In genomic region chr7:127875627-127876001, GRCm38 (mm10) we compare ENCODE assay signal across 8 mouse cellular contexts. TPM values are rescaled to one million over a fixed set of nuclear protein-coding genes. Genes with fewer than 3 reads are reported as not detected.
A peak's percentile ranks its signal among the peaks of the same experiment; 100 is the strongest.
DNase-seq lines count a peak whose midpoint lies in the region; ATAC-seq and TF ChIP-seq lines count a peak whose summit lies in the region.

No protein-coding gene starts in this region.

- peak overlapping the region; percentile 98 for H3K9ac ChIP-seq in forebrain, embryonic 13.5 days
- peak overlapping the region; percentile 96 for H3K9ac ChIP-seq in liver, embryonic 16.5 days (ENCODE audit: low read depth, low read length)
- peak overlapping the region; percentile 97 for H3K9ac ChIP-seq in neural tube, embryonic 12.5 days
- H3K9ac ChIP-seq in stomach, postnatal 0 days (ENCODE audit: low read length), result peak overlapping the region; percentile 94

- peaks cover 49% of the 10 kb centered on the region for H3K36me3 ChIP-seq in forebrain, embryonic 13.5 days (ENCODE audit: poor library complexity, severe bottlenecking)
- peaks cover 25% of the 10 kb centered on the region for H3K36me3 ChIP-seq in liver, embryonic 16.5 days (ENCODE audit: control insufficient read depth, insufficient read depth)
- peaks cover 32% of the 10 kb centered on the region for H3K36me3 ChIP-seq in neural tube, embryonic 12.5 days
- peaks cover 18% of the 10 kb centered on the region for H3K36me3 ChIP-seq in stomach, postnatal 0 days (ENCODE audit: control insufficient read depth, insufficient read depth, low read length)

- no peaks in the 10 kb centered on the region for H3K27me3 ChIP-seq in forebrain, embryonic 13.5 days
- H3K27me3 ChIP-seq in liver, embryonic 16.5 days (ENCODE audit: control insufficient read depth, insufficient read depth, low read depth, low read length), result no peaks in the 10 kb centered on the region
- H3K27me3 ChIP-seq in neural tube, embryonic 12.5 days (replicated peaks), result no peaks in the 10 kb centered on the region
- H3K27me3 ChIP-seq in stomach, postnatal 0 days (ENCODE audit: control insufficient read depth, insufficient read depth, low read length), result no peaks in the 10 kb centered on the region

- no peaks in the 10 kb centered on the region for H3K9me3 ChIP-seq in forebrain, embryonic 13.5 days (replicated peaks)
- peaks cover 22% of the 10 kb centered on the region for H3K9me3 ChIP-seq in liver, embryonic 16.5 days (replicated peaks; ENCODE audit: control insufficient read depth, low read length)
- H3K9me3 ChIP-seq in neural tube, embryonic 12.5 days, result no peaks in the 10 kb centered on the region
- H3K9me3 ChIP-seq in stomach, postnatal 0 days (ENCODE audit: control insufficient read depth, low read length), result no peaks in the 10 kb centered on the region

- peaks cover 29% of the 10 kb centered on the region for H3K4me1 ChIP-seq in forebrain, embryonic 13.5 days
- H3K4me1 ChIP-seq in liver, embryonic 16.5 days (ENCODE audit: control insufficient read depth, low read depth, low read length), result peaks cover 23% of the 10 kb centered on the region
- peaks cover 25% of the 10 kb centered on the region for H3K4me1 ChIP-seq in neural tube, embryonic 12.5 days
- 0 out of 2 replicates have a peak, but pooled peaks cover 3% of the 10 kb centered on the region for H3K4me1 ChIP-seq in stomach, postnatal 0 days (replicated peaks; ENCODE audit: control insufficient read depth, insufficient read depth)

- peak overlapping the region; percentile 90 for H3K4me2 ChIP-seq in forebrain, embryonic 13.5 days
- peak overlapping the region; percentile 88 for H3K4me2 ChIP-seq in liver, embryonic 16.5 days (ENCODE audit: low read depth, low read length)
- H3K4me2 ChIP-seq in neural tube, embryonic 12.5 days (replicated peaks), result peak overlapping the region; percentile 87
- peak overlapping the region; percentile 68 for H3K4me2 ChIP-seq in stomach, postnatal 0 days (replicated peaks; ENCODE audit: low read depth)

- no peak for TF ChIP-seq EP300 in stomach, postnatal 0 days (optimal IDR thresholded peaks at IDR 0.05)

- peak; percentile 86 for ATAC-seq in cerebellum, adult (ENCODE audit: insufficient number of reproducible peaks, low FRiP score, low TSS enrichment)
- peak; percentile 95 for ATAC-seq in forebrain, embryonic 13.5 days
- ATAC-seq in liver, embryonic 16.5 days (ENCODE audit: low read depth), result peak; percentile 71
- ATAC-seq in neural tube, embryonic 12.5 days (ENCODE audit: low FRiP score, low read depth), result peak; percentile 95
- ATAC-seq in stomach, postnatal 0 days (ENCODE audit: low FRiP score, low TSS enrichment), result peak; percentile 90

- under 1% methylated on average over 43 of the region's 43 CpGs for WGBS in forebrain, embryonic 13.5 days
- WGBS in liver, embryonic 16.5 days (ENCODE audit: insufficient replicate concordance), result under 1% methylated on average over 38 of the region's 43 CpGs
- WGBS in neural tube, embryonic 12.5 days, result under 1% methylated on average over 43 of the region's 43 CpGs
- WGBS in stomach, postnatal 0 days, result 1% methylated on average over 37 of the region's 43 CpGs

- no peak for TF ChIP-seq CTCF in stomach, postnatal 0 days (IDR thresholded peaks at IDR 0.05; ENCODE audit: low read depth)

- peak overlapping the region; percentile 100 for H3K27ac ChIP-seq in forebrain, embryonic 13.5 days
- H3K27ac ChIP-seq in liver, embryonic 16.5 days (ENCODE audit: low read length), result peak overlapping the region; percentile 96
- H3K27ac ChIP-seq in neural tube, embryonic 12.5 days, result peak overlapping the region; percentile 94
- H3K27ac ChIP-seq in stomach, postnatal 0 days (replicated peaks), result peak overlapping the region; percentile 97

- intact Hi-C loops in heart, postnatal 10 days (cut with DNase I), result loop anchor here (2.0 to 5.0 kb wide), 2 partner anchors 33 to 73 kb away; partner anchors contain the start of gene Hsd3b7

- peak overlapping the region; percentile 88 for H3K4me3 ChIP-seq in forebrain, embryonic 13.5 days
- H3K4me3 ChIP-seq in liver, embryonic 16.5 days (ENCODE audit: low read depth, low read length), result peak overlapping the region; percentile 92
- H3K4me3 ChIP-seq in neural tube, embryonic 12.5 days, result peak overlapping the region; percentile 94
- peak overlapping the region; percentile 97 for H3K4me3 ChIP-seq in stomach, postnatal 0 days (ENCODE audit: low read depth, low read length)

- peak; percentile 85 for DNase-seq in ES-CJ7 (ENCODE audit: low read depth, low spot score)
- DNase-seq in heart, postnatal 10 days, result peak; percentile 96
- DNase-seq in kidney, postnatal 4 days, result peak; percentile 96 to 98
- peak; percentile 95 for DNase-seq in stomach, postnatal 0 days (ENCODE audit: low spot score)

RNA-seq across cellular contexts. Expression of gene Zfp646, which starts 0.4 kb away (rescaled TPM):
- 12.9 and 15.5 TPM in 2 replicates for polyA plus RNA-seq in forebrain, embryonic 13.5 days (2015; fragmentation: Nextera tagmentation; extraction: Ambion mirVana)
- total RNA-seq in heart, postnatal 10 days (2021), result 10 to 100 TPM; 23.3 to 23.9 TPM
- polyA plus RNA-seq in liver, embryonic 16.5 days (2015; fragmentation: Nextera tagmentation; extraction: Ambion mirVana), result 4.8 and 4.9 TPM in 2 replicates
- polyA plus RNA-seq in neural tube, embryonic 12.5 days (2016; fragmentation: Nextera tagmentation; extraction: Ambion mirVana), result 18.1 and 19.5 TPM in 2 replicates
- polyA plus RNA-seq in stomach, postnatal 0 days (2015; fragmentation: Nextera tagmentation; extraction: Ambion mirVana), result 3.6 and 3.8 TPM in 2 replicates

RNA-seq across cellular contexts. Expression of gene Zfp668, which starts 1.0 kb away (rescaled TPM):
- polyA plus RNA-seq in forebrain, embryonic 13.5 days (2015; fragmentation: Nextera tagmentation; extraction: Ambion mirVana), result 39.1 and 44.8 TPM in 2 replicates
- 1 to 10 TPM; 5.8 to 8.0 TPM for total RNA-seq in heart, postnatal 10 days (2021)
- 4.5 and 5.0 TPM in 2 replicates for polyA plus RNA-seq in liver, embryonic 16.5 days (2015; fragmentation: Nextera tagmentation; extraction: Ambion mirVana)
- polyA plus RNA-seq in neural tube, embryonic 12.5 days (2016; fragmentation: Nextera tagmentation; extraction: Ambion mirVana), result 34.7 and 38.9 TPM in 2 replicates
- polyA plus RNA-seq in stomach, postnatal 0 days (2015; fragmentation: Nextera tagmentation; extraction: Ambion mirVana), result 6.5 and 6.6 TPM in 2 replicates

RNA-seq across cellular contexts. Expression of gene Prss53, which starts 15.2 kb away (rescaled TPM):
- 0.66 and 0.77 TPM in 2 replicates for polyA plus RNA-seq in forebrain, embryonic 13.5 days (2015; fragmentation: Nextera tagmentation; extraction: Ambion mirVana)
- total RNA-seq in heart, postnatal 10 days (2021), result 1 to 10 TPM in 1 of 2 experiments, under 1 TPM in 1; 0.60 to 1.1 TPM
- 0.28 and 0.41 TPM in 2 replicates for polyA plus RNA-seq in liver, embryonic 16.5 days (2015; fragmentation: Nextera tagmentation; extraction: Ambion mirVana)
- 0.98 and 1.1 TPM in 2 replicates for polyA plus RNA-seq in neural tube, embryonic 12.5 days (2016; fragmentation: Nextera tagmentation; extraction: Ambion mirVana)
- polyA plus RNA-seq in stomach, postnatal 0 days (2015; fragmentation: Nextera tagmentation; extraction: Ambion mirVana), result 0.23 and 0.35 TPM in 2 replicates

RNA-seq across cellular contexts. Expression of gene Gm21974, which starts 19.6 kb away (rescaled TPM):
- not detected in 2 replicates for polyA plus RNA-seq in forebrain, embryonic 13.5 days (2015; fragmentation: Nextera tagmentation; extraction: Ambion mirVana)
- not detected for total RNA-seq in heart, postnatal 10 days (2021)
- not detected in 2 replicates for polyA plus RNA-seq in liver, embryonic 16.5 days (2015; fragmentation: Nextera tagmentation; extraction: Ambion mirVana)
- polyA plus RNA-seq in neural tube, embryonic 12.5 days (2016; fragmentation: Nextera tagmentation; extraction: Ambion mirVana), result not detected in 2 replicates
- not detected in 2 replicates for polyA plus RNA-seq in stomach, postnatal 0 days (2015; fragmentation: Nextera tagmentation; extraction: Ambion mirVana)

RNA-seq across cellular contexts. Expression of gene Vkorc1, which starts 19.8 kb away (rescaled TPM):
- 55.8 and 59.5 TPM in 2 replicates for polyA plus RNA-seq in forebrain, embryonic 13.5 days (2015; fragmentation: Nextera tagmentation; extraction: Ambion mirVana)
- 10 to 100 TPM; 33.8 to 34.3 TPM for total RNA-seq in heart, postnatal 10 days (2021)
- 140 and 149 TPM in 2 replicates for polyA plus RNA-seq in liver, embryonic 16.5 days (2015; fragmentation: Nextera tagmentation; extraction: Ambion mirVana)
- polyA plus RNA-seq in neural tube, embryonic 12.5 days (2016; fragmentation: Nextera tagmentation; extraction: Ambion mirVana), result 55.2 and 57.5 TPM in 2 replicates
- polyA plus RNA-seq in stomach, postnatal 0 days (2015; fragmentation: Nextera tagmentation; extraction: Ambion mirVana), result 123 and 130 TPM in 2 replicates

Comparison
In these comparisons a context has a peak if more than half of its experiments do, and no peak if none do; other contexts are left out.
1. Peak in every context shown above with its lines: DNase-seq, ATAC-seq, H3K4me3 ChIP-seq and H3K27ac ChIP-seq.